Mouse (Mus musculus): ENCODE results near the gene Tgif2.
"Not testable (repeated sequence)": the region's sequence is repeated elsewhere in the genome, so short reads cannot be mapped to it uniquely, and the experiment has no call there.

Tgif2 gene

DNA sequence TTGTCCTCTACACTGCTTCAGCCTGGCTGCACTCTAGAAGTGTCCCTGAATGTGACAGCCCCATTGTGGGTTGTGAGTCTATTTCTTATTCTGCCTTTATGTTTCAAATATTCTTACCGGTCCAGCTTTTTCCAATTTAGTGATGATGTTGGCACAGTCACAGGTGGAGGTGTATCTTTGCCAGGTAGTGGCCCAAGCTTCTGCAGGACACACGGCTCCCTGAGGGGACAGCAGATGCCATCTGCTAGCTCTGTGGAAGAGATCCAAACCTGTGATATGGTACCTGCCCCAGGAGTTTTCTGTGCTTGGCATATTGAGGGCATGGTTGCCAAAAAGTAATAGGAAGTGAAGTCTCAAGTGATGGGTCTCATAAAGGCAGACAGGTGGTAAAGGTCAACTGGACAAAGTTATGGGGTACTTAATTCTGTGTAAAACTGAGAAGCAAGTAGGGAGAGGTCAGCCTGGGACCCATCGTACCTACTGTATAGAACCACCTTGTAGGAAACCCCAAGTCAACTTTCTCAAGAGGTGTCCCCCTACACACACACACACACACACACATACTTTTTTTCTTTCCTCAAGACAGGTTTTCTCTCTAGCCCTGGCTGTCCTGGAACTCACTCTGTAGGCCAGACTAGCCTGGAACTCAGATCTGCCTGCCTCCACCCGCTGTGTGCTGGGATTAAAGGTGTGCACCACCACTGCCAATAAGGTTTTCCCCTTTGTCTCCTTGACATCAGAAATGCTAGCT, 35.1 kb downstream of the Tgif2 start:
- no peak for DNase-seq (ENCODE audit: low spot score)

DNA sequence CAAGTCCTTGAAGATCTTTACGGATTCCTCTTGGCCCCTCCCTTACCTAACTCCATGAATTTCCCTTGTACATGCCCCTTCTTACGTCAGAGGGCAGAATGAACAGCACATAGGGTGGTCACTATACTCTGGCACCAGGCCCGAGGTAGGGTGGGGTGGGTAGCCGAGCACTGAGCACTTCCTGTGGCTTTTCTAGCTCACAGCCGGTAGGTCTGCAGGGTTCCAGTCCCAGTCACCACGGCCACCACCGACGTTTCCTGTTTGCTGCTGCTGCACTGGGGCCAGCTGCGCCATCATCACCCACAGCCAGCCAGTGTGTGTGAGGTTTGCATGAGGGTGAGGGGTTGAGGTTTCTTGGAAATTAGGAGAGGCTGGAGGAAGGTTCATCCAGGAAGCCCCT, 37.9 kb downstream of the Tgif2 start:
- no peak for DNase-seq (ENCODE audit: low spot score)

DNA sequence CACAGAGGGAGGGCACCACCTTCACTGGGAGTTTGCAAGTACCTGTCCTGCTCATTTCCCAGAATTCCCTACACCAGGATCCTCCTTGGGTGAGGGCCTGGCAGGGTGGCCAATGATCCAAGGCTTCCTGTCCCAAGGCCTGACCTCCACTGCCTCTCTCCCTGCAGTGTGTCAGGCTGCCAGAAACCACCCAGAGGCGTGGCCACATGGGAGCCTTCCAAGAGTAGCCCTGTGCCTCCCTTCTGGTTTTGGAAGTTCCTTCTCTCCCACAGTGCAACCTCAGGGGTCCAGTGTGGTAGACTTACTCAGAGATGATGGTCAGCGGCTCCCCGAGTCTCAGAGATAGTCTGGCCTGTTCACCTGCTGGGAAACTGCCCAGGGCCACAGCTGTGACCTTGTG, 39.7 kb downstream of the Tgif2 start:
- DNase-seq (ENCODE audit: low spot score): no peak

DNA sequence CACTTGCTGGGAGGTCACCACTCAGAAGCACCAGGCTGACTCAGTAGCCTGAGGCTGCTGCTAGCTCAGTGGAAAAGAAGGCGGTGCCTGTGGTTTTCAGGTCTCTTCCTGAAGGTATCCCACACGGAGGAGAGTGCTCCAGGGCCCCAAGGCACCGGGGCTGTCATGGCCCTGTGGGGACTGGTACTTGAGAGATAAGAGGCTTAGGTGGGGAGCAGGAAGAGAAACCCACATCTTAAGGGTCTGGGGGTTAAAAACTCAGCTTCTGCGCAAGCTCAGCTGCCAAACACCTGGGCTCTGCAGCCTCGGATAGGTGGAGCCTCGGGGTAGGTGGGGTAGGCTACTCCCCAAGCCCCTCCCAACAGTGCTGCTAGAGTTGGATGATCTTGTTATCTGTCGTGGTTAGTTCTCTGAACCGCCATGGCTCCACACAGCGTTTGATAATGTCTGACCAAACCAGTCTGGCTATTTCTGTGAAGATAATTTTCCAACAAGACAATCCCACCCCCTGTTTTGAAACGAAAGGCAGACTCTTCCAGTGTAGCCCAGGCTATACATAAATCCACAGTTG, 42.7 kb downstream of the Tgif2 start:
- DNase-seq (ENCODE audit: low spot score): no peak

DNA sequence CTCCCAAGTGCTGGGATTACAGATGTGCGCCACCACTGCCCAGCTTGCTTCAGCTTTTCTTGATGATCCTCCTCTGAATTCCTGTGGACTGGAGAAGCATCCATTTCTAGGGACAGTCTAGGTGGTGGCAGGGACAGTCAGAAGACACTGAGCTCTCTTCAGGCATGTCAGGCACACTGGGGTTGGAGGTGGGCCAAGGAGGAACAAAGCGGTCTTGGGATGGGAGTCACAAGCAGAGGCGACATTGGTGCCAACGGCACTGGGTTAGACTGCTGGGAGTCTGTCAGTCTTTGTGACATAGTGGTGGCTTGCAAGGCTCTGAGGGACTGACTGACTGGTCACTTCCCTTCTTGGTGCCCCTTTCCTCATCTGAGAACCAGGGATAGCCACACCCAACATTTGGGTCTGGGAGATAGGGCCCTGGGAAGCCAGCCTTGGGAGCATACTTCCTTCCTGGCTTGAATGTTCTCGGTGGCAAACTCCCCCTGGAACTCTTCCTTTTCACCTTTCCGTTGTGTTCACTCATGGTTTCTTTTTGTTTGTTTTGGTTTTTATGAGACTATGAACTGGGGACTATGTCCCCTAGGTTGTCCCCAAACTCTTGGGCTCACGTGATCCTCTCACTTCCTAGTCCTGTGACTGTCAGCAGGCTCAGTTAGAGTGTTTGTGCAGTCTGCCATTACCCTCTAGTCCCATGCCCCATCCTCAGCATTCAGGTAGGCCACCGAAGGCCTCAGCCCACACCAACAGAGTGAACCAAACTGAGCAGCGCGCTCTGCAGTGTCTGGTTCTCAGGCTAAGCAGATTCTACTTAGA, 44.8 kb downstream of the Tgif2 start:
- DNase-seq (ENCODE audit: low spot score): no peak

DNA sequence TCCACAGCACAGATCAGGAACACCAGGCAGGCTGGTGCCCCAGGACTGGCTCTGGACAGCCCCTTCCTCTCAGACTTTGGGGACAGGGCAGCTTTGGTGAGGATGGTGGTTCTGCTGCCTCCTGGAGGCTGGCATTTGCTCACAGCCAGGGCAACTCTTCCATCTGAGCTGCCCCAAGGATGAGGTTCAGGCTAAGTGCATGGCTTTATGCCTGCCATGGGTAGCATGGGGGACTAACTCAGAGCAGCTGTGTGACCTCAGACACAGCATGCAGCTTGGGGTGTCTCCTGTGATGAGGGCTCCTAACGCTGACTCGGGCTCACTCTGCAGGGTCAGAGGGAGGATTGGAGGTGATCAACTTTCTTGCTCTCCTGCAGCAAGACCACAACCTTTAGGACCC, 45.9 kb downstream of the Tgif2 start:
- not testable (repeated sequence) for DNase-seq (ENCODE audit: low spot score)

DNA sequence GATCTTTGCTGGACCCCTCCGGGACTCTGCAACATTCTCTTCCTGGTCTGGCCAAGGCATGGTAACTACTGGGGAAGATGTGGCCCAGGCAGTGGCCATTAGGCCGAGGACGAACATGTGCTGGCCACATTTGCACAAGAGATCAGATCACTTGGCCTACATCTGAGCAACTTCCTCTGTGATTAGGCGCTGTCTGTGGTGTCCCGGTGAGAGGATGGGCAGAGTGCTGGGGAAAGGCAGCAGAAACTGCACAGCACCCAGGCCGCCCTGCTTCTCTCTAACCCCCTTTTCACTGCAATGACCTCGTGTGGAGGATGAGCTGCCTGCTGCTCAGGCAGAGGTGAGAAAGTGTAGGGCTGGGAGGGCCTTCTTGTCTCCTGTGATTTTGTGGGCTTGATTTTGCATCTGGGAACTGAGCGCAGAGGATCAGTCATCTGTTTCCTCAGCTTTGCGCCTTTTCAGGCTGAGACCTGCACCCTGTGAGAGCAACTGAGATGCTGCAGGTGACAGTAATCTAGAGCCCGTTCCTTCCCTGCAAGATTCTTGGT, 46.4 kb downstream of the Tgif2 start:
- no peak for DNase-seq (ENCODE audit: low spot score)

DNA sequence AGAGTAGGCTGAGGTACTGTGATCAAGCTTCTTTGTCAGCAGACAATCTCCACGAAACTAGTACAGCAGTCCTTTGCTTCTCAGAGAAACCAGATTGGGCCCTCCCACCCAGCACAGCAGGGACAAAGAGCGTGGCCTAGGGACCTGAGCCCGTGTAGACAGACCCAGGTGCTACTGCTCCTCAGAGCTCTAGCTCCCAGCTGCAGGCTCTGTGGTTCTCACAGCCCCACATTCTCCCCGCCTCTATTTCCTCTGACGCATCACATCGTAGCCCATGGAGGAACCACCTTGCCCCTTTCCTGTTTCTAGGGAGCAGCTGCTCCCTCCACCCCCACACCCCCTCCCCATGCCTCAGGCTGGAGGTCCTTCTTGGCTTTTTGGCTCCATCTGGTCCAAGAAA, 47.2 kb downstream of the Tgif2 start, which contains the start of gene Sla2:
TSS of gene Sla2 (minus strand) at position 176 of the 400 bp plus-strand sequence.
- no peak for DNase-seq (ENCODE audit: low spot score)

DNA sequence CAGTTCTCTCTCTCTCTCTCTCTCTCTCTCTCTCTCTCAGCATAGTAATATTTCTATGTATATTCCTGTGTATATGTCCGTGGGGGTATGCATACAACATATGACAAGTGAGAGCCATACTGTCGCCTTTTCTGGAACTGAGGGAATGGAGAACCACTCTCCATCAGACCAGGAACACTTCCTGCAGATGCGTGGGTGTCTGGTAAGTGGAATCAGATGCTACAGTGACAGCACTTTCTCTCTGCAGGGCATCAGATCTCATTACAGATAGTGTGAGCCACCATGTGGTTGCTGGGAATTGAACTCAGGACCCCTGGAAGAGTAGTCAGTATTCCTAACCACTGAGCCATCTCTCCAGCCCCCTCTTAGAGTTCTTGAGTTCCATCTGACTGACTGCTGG, 48.7 kb downstream of the Tgif2 start:
- no peak for DNase-seq (ENCODE audit: low spot score)

DNA sequence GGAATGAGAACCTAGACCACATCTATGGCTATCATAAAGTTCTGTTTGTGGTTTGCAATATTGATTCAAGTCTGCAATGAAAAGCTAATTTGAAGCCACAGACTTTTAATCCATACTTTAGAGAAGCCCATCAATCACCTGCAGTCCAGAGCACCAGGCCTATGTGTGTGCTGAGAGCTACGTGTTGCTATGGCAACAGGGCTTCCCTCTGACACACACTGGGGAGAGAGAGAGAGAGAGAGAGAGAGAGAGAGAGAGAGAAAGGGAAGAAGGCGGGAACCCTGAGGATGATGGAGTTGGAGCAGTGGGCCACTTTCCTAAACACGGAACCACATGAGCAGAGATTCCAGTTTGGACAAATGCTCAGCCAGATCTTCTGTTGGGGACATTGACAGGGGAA, 52.4 kb downstream of the Tgif2 start:
- no peak for DNase-seq (ENCODE audit: low spot score)

DNA sequence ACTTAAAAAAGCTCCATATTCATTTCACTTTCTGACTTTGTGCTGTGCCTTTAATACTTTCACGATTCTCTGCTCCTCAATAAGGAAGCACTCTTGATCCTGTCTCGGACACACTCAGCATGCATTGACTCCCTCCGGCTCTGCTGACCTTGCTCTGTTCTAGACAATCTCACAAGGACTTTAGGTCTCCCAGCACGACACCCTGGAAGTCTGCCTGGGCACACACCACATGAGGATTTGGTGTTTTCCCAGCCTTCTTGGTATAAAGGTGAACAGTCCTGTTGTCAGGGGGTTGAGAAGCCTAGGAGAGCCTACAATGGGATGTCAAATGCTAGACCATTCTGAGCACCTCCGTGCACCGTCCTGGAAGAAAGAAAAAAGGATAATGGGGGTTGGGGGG, 53.0 kb downstream of the Tgif2 start:
- DNase-seq (ENCODE audit: low spot score): no peak

DNA sequence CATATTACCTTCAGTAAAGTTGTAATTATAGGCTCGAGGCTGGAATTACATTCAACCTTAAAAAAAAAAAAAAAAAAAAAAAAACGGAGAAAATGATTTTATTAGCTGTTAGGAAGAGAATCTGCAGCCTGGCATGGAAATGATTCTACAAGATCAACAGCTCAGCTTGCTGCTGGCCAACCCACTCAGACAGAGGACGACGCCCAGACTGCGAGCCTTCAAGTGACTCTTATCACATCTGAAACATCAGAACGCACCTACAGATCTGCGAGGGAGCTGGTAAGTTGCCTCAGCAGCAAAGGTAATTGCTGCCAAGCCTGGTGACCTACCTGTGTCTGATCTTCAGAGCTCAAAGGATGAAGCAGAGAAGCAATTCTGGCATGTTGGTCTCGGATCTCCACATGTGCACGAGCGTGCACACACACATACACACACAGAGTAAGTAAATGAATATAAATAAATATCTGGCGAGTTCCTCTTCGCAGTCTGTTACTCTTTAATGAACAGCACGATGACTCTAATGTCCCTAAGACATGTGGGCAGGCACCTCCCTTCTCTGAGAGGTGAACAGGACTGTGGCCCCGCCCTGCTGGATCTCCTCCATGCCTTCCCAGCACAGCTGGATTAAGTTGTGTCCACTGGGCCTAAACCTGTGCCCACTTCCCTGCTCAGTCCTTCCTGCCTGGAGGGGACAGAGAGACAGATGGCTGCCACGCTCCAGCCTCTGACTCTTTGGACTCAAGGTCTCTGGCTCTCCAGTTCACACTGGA, 54.9 kb downstream of the Tgif2 start:
- DNase-seq (ENCODE audit: low spot score): no peak

DNA sequence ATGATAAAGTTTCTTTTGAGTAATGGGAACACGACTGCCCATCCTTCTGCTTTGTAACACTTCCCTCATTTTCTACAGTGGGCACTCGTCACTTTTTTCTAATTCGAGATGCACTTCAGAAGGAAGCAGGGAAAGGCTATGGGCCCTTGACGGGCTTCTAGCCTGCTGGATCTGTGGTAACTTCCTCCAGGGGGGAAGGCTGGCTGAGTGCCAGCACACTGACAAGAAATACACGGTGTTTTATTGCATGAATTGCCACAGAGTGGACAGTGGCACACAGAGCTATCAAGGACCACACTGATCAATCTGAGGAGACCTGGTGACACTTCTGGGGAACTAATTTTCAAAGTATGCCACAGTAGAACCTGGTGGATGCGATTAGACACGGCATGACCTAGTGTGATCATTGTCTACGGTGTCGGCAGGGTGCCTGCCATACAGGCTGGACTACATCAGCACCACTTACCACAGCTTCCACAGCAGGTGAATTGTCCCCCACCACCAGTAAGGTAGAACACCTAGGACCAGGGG, 56.6 kb downstream of the Tgif2 start:
- DNase-seq (ENCODE audit: low spot score): no peak

DNA sequence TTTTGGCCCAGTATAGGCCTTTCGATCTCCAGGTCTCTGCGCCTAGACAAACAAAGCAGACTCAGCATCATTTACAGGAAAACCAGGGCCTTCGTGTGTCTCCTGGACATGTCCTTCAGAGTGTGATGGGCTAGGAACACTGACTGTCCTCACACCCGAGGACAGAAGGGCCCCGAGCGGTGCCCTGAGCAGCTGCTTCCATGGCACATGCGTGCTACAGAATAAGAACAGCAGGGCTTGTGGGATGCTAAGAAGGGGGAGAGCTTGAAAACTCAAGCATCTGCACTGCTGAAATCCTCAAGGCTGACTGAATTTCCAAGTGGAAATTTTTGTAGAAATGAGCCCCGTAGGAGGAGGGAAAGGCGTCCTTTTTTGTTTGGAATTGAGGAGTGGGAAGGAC, 57.2 kb downstream of the Tgif2 start:
- no peak for DNase-seq (ENCODE audit: low spot score)

DNA sequence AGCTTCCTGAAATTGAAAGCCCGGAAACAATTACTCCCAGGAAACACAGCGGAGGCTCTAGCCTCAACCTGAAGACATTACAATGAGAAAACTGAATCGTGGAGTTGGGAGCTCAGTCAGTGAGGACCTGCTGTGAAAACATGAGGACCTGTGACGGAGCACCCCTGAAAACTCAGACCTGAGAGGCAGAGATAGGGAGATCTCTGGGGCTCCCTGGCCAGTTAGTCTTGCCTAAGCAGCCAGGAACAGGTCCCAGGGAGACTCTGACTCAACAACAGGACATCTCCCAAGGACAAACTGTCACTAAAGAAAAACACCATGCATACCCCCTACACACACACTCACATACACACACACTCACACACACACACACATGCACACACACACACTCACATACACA, 58.6 kb downstream of the Tgif2 start:
- no peak for DNase-seq (ENCODE audit: low spot score)

DNA sequence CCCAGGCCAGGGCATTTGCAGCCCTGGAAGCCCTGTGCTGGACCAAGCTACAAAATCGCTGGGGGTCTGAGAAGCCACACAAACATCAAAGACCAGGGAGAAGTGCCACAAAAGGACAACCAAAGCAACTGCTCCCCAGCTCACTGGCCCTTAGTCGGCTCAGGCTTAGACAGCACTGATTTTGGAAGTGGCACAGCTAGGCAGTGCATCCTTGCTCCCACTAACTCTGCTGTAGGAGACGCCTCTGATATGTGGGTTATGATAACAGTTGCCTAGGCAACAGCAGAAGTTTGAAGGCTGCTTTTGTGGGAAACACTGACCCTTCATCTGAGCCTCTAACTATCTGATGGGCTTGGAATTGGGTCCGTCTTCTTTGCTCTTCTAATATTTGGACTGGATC, 59.4 kb downstream of the Tgif2 start:
- DNase-seq (ENCODE audit: low spot score): no peak

DNA sequence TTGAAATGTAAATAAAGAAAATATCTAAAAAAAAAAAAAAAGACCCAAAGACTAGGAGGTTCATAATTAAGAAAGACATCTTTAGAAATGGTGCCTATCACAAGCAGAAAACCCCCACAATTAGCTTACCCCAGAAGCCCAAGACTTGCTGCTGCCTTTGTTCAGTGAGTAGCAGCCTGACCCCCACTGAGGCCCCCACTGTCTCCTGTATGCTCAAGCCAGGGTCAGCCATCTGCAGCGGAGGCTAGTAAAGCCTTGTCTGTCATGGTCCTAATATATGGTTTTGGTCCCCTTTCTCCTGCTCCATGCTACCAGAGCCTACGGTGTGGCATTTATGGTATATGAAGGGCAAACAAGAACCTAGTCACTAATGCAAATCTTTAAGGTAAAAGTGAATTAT, 61.5 kb downstream of the Tgif2 start:
- no peak for DNase-seq (ENCODE audit: low spot score)

DNA sequence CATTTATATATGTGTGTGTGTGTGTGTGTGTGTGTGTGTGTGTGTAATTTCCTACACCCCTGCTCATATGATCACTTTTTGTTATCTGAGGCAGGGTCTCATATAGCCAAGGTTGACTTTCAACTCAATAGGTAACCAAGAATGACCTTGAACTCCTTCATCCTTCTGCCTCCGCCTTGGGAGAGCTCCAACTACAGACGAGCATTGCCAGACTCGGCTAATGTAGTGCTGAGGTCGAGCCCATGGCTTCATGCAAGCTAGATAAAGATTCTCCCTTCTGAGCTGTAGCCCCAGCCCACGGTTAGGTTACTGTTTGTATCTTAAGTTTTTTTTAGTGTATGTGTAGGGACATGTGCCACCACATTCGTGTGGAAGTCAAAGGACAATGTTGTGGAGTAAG, 62.1 kb downstream of the Tgif2 start:
- DNase-seq (ENCODE audit: low spot score): no peak

DNA sequence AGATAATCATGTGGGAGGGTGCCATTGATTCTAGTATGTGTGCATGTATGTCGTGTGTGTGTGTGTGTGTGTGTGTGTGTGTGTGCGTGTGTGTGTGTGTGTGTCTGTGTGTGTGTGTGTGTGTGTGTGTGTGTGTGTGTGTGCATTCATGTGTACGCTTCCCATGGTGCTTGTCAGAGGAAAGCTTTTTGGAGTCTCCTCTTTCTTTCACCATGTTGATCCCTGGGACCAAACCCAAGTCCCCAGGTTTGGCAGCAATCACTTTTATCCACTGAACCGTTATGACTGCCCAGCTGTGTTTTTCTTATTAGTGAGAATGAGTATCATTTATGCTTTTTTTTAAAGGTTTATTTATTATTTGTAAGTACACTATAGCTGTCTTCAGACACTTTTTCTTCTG, 62.6 kb downstream of the Tgif2 start:
- not testable (repeated sequence) for DNase-seq (ENCODE audit: low spot score)

DNA sequence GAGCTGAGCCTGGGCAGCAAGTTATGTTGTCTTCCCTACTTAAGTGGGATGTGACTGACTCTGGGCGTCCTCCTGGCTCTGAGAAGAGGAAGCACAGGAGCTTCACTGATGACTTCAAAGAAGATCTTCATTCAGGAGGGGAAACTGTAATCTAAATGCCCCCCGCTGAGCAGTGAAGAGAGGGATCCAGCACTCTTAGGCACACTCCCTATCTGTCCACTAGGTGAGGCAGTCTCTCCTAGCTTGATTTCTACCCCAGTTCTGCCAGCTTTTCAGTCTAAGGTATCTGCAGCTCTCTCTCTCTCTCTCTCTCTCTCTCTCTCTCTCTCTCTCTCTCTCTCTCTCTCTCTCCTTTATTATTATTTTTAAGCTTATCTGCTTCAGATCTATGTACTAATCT, 63.6 kb downstream of the Tgif2 start:
- DNase-seq (ENCODE audit: low spot score): no peak

Measured in urinary bladder, postnatal 10 days (tissue).